Mouse (Mus musculus): ENCODE results near the gene Hmox2. TPM values are rescaled to one million over a fixed set of nuclear protein-coding genes. Genes with fewer than 3 reads are reported as not detected.
A peak's percentile ranks its signal among the peaks of the same experiment; 100 is the strongest.
"Not testable (repeated sequence)": the region's sequence is repeated elsewhere in the genome, so short reads cannot be mapped to it uniquely, and the experiment has no call there.

The Hmox2 gene
- polyA plus RNA-seq, 1 experiment from 2014 or later: 102 TPM

GRCm38 (mm10) chr16:4682628-4683179 lies 43.5 kb upstream of the Hmox2 start:
- no peak for TF ChIP-seq CTCF (IDR thresholded peaks at IDR 0.05; ENCODE audit: low read depth)
- Histone ChIP-seq H3K4me2 (ENCODE audit: low read length) (peak overlapping the region; percentile 72; the same call in 1 of the 2 replicates), H3K9me3 (replicated peaks; ENCODE audit: low read length) (no peaks in the 10 kb centered on the region), H3K27ac (peak overlapping the region; percentile 82; the same call in 1 of the 2 replicates), H3K36me3 (ENCODE audit: insufficient read depth, low read length) (no peaks in the 10 kb centered on the region; the same call in 1 of the 2 replicates), H3K9ac (ENCODE audit: low read depth, low read length) (no peak overlapping the region; the same call in 1 of the 2 replicates), H3K27me3 (ENCODE audit: insufficient read depth, low read length) (no peaks in the 10 kb centered on the region), H3K4me3 (replicated peaks; ENCODE audit: low read depth, low read length) (no peak overlapping the region), H3K4me1 (replicated peaks; ENCODE audit: insufficient read depth, low read length) (peaks cover 13% of the 10 kb centered on the region; the same call in 1 of the 2 replicates)
- no peak for DNase-seq (ENCODE audit: low spot score)
- 80% methylated on average over 4 of the region's 4 CpGs for WGBS
- no peak for ATAC-seq (replicated peaks; ENCODE audit: low FRiP score, low read depth)

DNA sequence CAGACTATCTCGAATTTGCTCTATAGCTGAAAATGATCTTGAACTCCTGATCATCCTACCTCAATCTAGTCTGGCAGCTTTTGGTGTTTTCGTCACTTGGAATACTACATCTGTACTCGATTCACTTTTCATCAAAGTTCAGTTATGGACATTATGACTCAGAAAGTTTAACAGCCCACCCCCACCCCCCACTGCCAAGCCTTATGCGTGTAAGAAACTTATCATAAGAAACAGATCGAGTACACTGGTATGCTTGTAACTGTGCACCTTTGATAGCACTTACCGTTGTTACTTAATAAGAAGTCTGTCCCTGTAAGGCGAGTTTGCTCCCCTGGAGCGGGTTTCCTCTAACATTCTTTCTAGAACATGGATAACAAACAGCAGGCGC lies 43.0 kb upstream of the Hmox2 start:
- no peak for TF ChIP-seq CTCF (IDR thresholded peaks at IDR 0.05; ENCODE audit: low read depth)
- Histone ChIP-seq H3K4me3 (replicated peaks; ENCODE audit: low read depth, low read length) (peak overlapping the region; percentile 85), H3K27me3 (ENCODE audit: insufficient read depth, low read length) (no peaks in the 10 kb centered on the region), H3K9me3 (replicated peaks; ENCODE audit: low read length) (no peaks in the 10 kb centered on the region), H3K27ac (peak overlapping the region; percentile 82), H3K36me3 (ENCODE audit: insufficient read depth, low read length) (no peaks in the 10 kb centered on the region; the same call in 1 of the 2 replicates), H3K9ac (ENCODE audit: low read depth, low read length) (peak overlapping the region; percentile 84), H3K4me1 (replicated peaks; ENCODE audit: insufficient read depth, low read length) (peaks cover 13% of the 10 kb centered on the region; the same call in 1 of the 2 replicates), H3K4me2 (ENCODE audit: low read length) (peak overlapping the region; percentile 72)
- ATAC-seq (replicated peaks; ENCODE audit: low FRiP score, low read depth): no peak
- 29% methylated on average over 9 of the region's 9 CpGs for WGBS
- no peak for DNase-seq (ENCODE audit: low spot score)

- ATAC-seq (replicated peaks; ENCODE audit: low FRiP score, low read depth) (peak; percentile 73), DNase-seq (ENCODE audit: low spot score) (peak; percentile 95)
- WGBS: under 1% methylated on average over 52 of the region's 54 CpGs
- H3K4me3 ChIP-seq (replicated peaks; ENCODE audit: low read depth, low read length): peak overlapping the region; percentile 85
- peak overlapping the region; percentile 82 for H3K27ac ChIP-seq
- no peaks in the 10 kb centered on the region; the same call in 1 of the 2 replicates for H3K36me3 ChIP-seq (ENCODE audit: insufficient read depth, low read length)
- peak overlapping the region; percentile 84 for H3K9ac ChIP-seq (ENCODE audit: low read depth, low read length)
- H3K4me1 ChIP-seq (replicated peaks; ENCODE audit: insufficient read depth, low read length): peaks cover 7% of the 10 kb centered on the region; the same call in 1 of the 2 replicates
- H3K9me3 ChIP-seq (replicated peaks; ENCODE audit: low read length): no peaks in the 10 kb centered on the region
- TF ChIP-seq CTCF (IDR thresholded peaks at IDR 0.05; ENCODE audit: low read depth): no peak
- no peaks in the 10 kb centered on the region for H3K27me3 ChIP-seq (ENCODE audit: insufficient read depth, low read length)
- H3K4me2 ChIP-seq (ENCODE audit: low read length): peak overlapping the region; percentile 72
Measured at GRCm38 (mm10) chr16:4683581-4684456, 42.3 kb upstream of the Hmox2 start.

DNA sequence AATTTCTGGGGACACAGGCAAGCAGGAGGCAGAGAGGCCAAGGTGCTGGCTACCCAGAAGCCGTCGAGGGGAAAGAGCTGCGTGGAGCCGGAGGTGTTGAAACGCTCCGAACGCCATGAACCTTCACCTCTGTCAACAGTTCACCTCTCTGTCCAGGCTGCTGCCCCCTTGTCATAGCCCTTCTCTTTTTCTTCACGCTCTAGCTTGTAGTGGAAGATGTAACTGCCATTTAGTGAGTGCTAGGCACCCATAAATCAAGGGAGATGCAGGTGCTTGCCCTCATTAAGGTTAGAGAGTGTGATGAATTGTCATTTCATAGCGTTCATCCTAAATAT lies 41.7 kb upstream of the Hmox2 start:
- Histone ChIP-seq H3K9ac (ENCODE audit: low read depth, low read length) (peak overlapping the region; percentile 84), H3K27ac (peak overlapping the region; percentile 82), H3K36me3 (ENCODE audit: insufficient read depth, low read length) (no peaks in the 10 kb centered on the region; the same call in 1 of the 2 replicates), H3K4me1 (replicated peaks; ENCODE audit: insufficient read depth, low read length) (0 out of 2 replicates have a peak, but pooled peaks cover 4% of the 10 kb centered on the region), H3K4me3 (replicated peaks; ENCODE audit: low read depth, low read length) (peak overlapping the region; percentile 85), H3K9me3 (replicated peaks; ENCODE audit: low read length) (no peaks in the 10 kb centered on the region), H3K4me2 (ENCODE audit: low read length) (peak overlapping the region; percentile 72), H3K27me3 (ENCODE audit: insufficient read depth, low read length) (no peaks in the 10 kb centered on the region)
- DNase-seq (ENCODE audit: low spot score): no peak
- no peak for ATAC-seq (replicated peaks; ENCODE audit: low FRiP score, low read depth)
- TF ChIP-seq CTCF (IDR thresholded peaks at IDR 0.05; ENCODE audit: low read depth): no peak
- 0% methylated on average over 9 of the region's 9 CpGs for WGBS

DNA sequence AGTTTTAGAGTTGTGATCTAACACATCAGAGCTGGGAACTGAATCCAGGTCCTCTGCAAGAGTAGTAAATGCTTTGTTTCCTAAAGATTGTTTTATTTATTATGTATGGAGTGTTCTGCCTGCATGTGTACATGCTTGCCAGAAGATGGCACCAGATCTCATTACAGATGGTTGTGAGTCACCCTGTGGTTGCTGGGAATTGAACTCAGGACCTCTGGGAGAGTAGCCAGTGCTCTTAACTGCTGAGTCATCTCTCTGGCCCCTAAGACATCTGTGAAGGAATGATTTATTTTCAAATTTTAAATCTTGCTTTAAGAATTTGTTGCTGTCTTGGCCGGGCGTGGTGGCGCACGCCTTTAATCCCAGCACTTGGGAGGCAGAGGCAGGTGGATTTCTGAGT lies 36.8 kb upstream of the Hmox2 start:
- WGBS: 98% methylated on average over 4 of the region's 4 CpGs
- TF ChIP-seq CTCF (IDR thresholded peaks at IDR 0.05; ENCODE audit: low read depth): peak; percentile 36; the same call in 1 of the 2 replicates
- peaks cover 32% of the 10 kb centered on the region for H3K36me3 ChIP-seq (ENCODE audit: insufficient read depth, low read length)

DNA sequence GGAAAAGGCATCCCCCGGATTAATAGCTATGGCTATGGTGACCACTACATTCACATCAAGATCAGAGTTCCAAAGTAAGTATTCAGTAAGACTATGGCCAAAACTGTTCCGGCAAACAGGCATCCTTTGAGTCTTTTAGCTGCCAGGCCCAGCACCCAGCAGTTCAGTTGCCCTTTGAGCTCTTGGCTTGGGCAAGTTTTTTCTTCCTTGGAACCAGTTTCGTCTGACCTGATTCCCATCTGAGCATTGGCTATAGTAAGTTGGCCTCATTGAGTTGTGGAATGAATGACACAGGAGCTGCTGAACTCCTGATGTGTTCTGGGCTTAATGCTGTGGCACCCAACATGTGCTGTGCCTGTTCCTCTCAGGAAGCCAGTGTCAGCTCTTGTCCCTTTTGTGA lies 24.9 kb upstream of the Hmox2 start:
- no peaks in the 10 kb centered on the region for H3K27me3 ChIP-seq (ENCODE audit: insufficient read depth, low read length)
- H3K9ac ChIP-seq (ENCODE audit: low read depth, low read length): no peak overlapping the region
- H3K4me2 ChIP-seq (ENCODE audit: low read length): no peak overlapping the region
- H3K9me3 ChIP-seq (replicated peaks; ENCODE audit: low read length): no peaks in the 10 kb centered on the region
- no peaks in the 10 kb centered on the region for H3K4me1 ChIP-seq (replicated peaks; ENCODE audit: insufficient read depth, low read length)
- no peak for TF ChIP-seq CTCF (IDR thresholded peaks at IDR 0.05; ENCODE audit: low read depth)
- WGBS: 92% methylated on average over 3 of the region's 3 CpGs
- peaks cover 64% of the 10 kb centered on the region for H3K36me3 ChIP-seq (ENCODE audit: insufficient read depth, low read length)
- no peak overlapping the region for H3K4me3 ChIP-seq (replicated peaks; ENCODE audit: low read depth, low read length)
- ATAC-seq (replicated peaks; ENCODE audit: low FRiP score, low read depth) (no peak), DNase-seq (ENCODE audit: low spot score) (no peak)
- H3K27ac ChIP-seq: no peak overlapping the region

More for the DNA sequence above, 36.8 kb upstream of the Hmox2 start:
- not testable (repeated sequence) for H3K4me3 ChIP-seq (replicated peaks; ENCODE audit: low read depth, low read length); ATAC-seq (replicated peaks; ENCODE audit: low FRiP score, low read depth); H3K4me2 ChIP-seq (ENCODE audit: low read length); H3K9ac ChIP-seq (ENCODE audit: low read depth, low read length); H3K4me1 ChIP-seq (replicated peaks; ENCODE audit: insufficient read depth, low read length); DNase-seq (ENCODE audit: low spot score); H3K27ac ChIP-seq; H3K27me3 ChIP-seq (ENCODE audit: insufficient read depth, low read length); H3K9me3 ChIP-seq (replicated peaks; ENCODE audit: low read length)

Data from kidney, postnatal 0 days (tissue).